Mouse (Mus musculus) layer of hippocampus, adult 18-20 months (tissue): Measurements from ENCODE around the gene Dmgdh. TPM values are rescaled to one million over a fixed set of nuclear protein-coding genes. Genes with fewer than 3 reads are reported as not detected.

Experiments
- DNase-seq, 2 experiments: peaks; one replicate each; pipeline ENCODE4 v3.0.0; 2022; ENCODE audit warnings: low spot score in 2 of 2
- microRNA-seq, 2 experiments: library from miRNA; unstranded; fragments of <30 nt; microRNA quantifications; one replicate each; pipeline ENCODE4 v1.2.0; 2021
- total RNA-seq, 2 experiments: library from RNA; stranded (reverse); gene quantifications; 2 replicates each; pipeline ENCODE4 v1.2.3; 2021

Dmgdh gene
- total RNA-seq, 2 experiments from 2014 or later: 0.18 to 0.37 TPM

DNA sequence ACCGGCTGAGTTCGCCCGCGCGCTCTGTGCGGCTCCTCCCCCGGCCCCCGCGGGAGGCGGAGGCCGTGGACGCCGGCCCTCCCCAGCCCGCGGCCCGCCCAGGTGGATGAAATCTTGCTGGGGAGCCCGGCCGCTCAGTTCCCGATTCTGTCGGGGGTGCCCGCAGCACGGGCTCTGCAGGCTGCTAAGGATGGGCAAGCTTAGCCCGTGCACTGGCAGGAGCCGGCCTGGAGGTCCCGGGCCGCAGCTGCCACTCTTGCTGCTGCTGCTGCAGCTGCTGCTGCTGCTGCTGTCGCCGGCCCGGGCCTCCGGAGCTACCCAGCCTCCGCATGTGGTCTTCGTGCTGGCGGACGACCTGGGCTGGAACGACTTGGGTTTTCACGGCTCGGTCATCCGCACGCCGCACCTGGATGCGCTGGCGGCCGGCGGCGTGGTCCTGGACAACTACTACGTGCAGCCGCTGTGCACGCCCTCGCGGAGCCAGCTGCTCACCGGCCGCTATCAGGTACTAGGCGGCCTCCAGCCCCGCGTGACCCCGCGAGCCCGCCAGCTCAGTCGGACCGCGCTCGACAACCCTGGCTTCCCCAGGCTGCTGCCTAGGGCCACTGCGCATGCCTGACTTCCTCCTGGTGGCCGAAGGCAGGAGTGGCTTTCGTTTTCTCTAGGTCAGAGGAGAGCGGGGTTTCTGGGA is 97.5 kb downstream of the Dmgdh start, which contains the start of gene Arsb:
Gene Arsb (plus strand): TSS at position 43 of the 691 bp plus-strand sequence.
- peak; percentile 65 to 77 for DNase-seq

DNA sequence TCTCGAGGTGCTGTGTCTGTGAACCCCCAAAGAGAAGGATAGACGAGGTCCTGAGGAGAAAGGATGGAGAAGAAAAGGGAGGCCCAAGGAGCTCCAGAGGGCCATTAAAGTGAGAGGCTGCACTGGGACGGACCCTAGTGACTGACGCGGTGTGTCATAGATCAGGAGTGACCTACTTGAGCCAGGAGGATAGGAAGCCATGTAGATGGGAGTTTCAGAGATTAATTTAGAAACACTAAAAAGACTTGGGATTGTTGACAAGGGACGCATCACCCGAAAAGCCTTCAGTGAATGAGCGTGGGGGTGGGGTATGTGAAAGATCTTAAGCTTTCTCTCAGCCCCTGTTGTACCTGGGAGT is 98.0 kb downstream of the Dmgdh start:
- DNase-seq: no peak

DNA sequence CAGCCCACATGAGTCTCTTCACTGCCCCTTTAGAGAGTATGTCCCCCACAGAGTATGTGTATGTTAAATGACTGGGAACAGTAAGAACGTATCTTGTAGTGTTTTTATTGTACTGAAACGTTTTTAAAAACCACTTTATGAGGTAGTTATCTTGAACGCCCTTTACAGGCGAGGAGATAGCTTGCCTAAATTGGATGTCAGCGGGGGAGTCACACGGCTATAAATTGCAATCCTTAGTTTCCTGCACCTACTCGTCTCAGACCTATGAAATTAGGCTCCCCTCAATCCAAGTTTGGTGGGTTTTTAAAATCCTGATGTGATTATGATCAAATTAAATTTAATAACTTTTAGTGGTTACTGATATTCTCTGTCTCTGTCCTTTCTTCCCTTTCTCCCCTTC is 98.6 kb downstream of the Dmgdh start:
- no peak for DNase-seq

DNA sequence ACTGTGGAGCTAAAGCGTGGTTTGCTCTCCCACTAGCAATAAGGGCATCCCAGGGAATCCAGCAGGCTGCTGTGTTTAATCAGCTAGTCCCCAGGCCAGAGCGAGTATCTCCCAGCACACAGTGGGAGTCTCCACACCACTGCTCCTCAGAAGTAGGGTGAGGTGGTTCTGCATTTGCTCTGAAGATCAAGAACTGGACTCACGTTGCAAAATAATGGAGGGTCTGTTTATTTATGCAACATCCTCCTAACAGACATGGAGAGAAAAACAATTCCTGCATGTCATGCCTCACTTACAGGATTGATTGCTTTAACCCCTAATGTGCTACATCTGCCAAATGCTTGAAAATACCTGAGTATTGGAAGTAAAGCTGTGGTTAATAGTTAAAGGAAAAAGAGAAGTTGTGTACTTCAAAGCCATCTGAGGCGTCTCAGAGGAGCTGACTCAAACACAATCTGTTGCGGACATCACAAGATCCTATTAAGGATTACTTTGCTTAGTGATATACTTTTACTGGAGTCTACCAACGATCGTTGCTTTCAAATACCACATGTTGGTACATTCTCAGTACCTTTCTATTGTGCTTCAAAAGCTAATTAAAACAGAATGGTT is 99.6 kb downstream of the Dmgdh start:
- peak in 1 of 2 experiments; percentile 30 for DNase-seq

DNA sequence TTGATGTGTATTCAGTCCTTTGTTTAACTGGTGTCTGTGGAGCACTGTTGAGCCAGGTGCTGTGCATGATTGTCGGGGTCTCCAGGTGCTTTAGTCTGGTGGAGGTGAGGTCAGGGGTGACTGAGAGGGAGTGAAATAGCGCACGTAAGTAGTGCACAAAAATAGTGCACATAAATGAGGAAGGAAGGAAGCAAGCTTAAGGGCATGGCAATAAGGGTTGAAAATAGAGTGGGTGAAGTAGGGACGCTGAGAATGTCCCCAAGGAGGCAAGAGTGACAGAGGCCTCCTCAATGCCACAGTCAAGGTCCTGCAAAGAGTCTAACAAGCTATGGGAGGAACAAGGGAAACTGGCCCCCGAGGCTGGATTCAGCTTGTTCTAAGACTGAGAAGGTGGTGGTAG is 108.6 kb downstream of the Dmgdh start:
- DNase-seq: no peak

DNA sequence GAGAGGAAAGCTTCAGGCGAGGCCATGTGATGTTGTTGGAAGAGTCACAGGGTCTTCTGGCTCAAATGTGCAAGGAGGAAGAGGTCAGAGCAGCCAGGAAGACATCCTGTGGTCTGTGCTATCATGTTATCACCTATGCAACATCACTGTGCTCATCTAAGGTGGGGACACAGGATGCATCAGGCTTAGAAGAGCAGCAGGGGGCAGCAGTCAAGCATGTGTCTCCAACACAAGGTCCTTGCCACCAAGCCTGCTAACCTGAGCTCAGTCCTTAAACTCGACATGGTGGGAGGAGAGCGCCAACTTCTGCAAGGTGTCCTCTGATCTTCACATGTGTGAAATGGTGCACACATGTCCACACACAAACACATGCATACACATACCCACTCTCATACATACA is 111.1 kb downstream of the Dmgdh start:
- DNase-seq: no peak

DNA sequence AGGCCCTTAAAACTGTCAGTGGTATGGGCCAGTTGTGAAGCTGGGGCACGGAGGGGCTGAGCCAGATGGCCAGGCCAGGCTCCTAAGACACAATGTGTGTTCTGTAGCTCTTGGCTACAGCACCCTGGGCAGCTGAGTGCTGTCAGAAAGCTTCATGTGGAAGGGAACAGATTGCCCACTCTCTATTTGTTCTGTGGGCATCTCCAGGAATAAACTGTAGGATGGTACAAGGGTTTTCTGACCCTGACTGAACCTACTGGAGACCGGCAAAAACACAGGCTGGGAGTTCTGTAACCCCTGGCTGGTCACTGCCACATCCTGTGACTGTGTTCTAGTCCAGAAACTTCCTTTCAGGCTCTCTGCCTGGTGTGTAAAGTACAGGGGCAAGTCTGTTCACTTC is 111.8 kb downstream of the Dmgdh start:
- DNase-seq: peak; percentile 17 to 51

DNA sequence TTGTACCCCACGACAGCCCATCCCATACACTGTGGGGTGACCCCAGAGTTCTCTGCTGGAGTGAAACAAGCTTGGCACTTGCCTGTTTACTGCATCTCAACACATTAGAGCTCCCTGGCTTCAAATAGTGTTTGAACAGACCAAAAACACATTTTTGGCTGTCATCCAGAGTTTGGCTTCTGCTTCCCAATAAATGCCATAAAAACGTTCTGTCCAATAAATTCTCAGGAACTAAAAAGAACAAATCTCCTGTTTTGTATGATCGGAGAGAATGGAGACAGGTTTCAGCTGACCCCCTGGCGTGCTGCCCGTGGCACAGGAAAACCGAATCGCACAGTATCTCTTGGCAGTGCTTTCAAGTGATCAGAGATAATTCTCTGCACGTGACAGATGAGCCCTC is 113.4 kb downstream of the Dmgdh start:
- peak; percentile 49 to 81 for DNase-seq

DNA sequence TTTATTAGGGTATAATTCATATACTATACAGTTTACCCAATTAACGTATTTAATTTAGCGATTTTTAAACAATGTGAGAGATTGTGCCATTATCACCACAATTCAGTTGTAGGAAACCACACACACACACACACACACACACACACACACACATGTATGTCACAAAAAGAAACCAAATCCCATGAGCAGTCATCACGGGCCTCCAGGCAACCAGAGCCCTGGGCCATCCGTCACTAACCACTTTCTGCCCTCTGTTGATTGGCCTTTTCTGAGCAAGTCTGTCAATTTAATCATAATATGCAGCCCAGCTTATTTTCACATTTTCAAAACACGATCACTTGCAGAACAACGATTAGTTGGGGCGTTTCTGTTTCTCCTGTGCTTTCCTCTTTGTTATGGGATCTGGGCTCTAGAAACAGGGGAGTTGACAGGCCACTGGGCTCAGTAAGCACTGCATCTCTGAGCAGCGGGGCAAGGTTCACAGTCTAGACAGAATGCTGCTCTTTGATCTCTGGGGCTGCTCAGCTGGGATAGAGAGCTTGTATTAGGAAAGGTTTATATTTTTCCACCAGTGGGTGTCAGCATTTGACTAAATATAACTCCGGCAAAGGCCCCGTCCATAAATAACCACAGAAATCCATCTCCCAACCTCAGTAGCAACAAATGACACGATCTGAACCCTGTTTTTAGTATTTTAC is 118.9 kb downstream of the Dmgdh start:
- peak in 1 of 2 experiments; percentile 82 for DNase-seq

DNA sequence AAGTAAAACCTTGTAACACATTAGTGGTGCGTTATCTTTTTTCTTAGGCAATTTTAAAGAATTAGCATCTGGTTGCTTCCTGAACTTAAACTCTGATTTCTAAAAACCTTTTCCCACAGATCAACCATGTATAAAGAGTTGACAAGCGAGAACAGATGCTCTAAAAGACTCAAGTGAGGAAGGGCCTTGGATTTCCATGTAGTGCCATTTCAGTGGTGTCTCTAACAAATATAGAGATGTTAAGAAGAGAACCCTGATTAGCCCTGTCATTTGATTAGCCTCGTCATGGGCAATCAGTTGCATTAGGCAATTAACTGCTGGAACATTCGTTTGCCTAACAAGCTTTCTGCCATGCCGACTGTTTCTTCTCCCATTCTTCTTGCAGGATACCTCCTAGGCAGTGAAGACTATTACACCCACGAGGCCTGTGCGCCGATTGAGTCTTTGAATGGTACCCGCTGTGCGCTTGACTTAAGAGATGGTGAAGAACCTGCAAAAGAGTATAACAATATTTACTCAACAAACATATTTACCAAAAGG is 119.5 kb downstream of the Dmgdh start:
- no peak for DNase-seq

DNA sequence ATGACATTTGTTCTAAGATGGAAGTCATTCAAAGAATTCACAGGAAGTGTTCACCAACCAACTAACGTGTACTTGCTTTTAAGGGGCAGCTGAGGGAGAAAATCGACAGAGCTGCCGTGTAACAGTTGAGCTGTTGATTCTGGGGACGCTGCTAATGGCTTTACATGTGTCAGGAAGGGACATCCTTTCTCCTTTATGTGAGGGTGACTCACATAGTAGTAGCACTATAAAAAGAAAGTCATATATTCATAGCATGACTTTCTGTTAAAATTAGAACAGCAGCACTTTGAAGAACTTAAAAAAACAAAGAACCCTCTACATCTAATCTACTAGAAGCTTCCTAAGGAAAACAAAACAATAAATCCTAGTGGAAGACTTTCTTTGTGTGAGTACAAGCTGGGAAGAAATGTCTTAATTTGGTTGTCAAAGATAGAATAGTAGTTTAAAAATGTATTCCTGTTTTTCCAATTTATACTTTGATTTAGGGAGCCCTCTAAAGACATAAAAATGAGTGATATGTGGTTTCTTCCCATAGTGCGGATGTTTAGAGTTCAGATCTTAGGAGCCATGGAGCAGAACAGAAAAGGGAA is 122.9 kb downstream of the Dmgdh start:
- DNase-seq: no peak

Small RNAs within 50 kb of the gene (microRNA-seq; reads per million reads assigned to microRNA genes)
- gene Mir5624: 0 reads per million in 2 experiments

Other genes starting within 250 kb of the Dmgdh start
- gene Jmy, start 174.6 kb upstream of the Dmgdh start, total RNA-seq: 10 to 100 TPM; 40.9 to 41.5 TPM
- gene Bhmt, start 36.5 kb upstream of the Dmgdh start, total RNA-seq: not detected
- gene Bhmt2, start 131 bp upstream of the Dmgdh start, total RNA-seq: under 1 TPM; 0.25 to 0.38 TPM
- gene Arsb, start 97.2 kb downstream of the Dmgdh start, total RNA-seq: 10 to 100 TPM; 80.5 to 90.3 TPM